Mouse (Mus musculus) regulatory T cell (primary cell): ENCODE results near the gene Abcc3.

Source experiments
- in situ Hi-C: fragments of 300-600 bp; cut with MboI, MseI; formaldehyde crosslinking; loops from one replicate; pipeline ENCODE4 v1.15.1; 2025; ENCODE audit warnings: high pct_unique_total_duplicates

The Abcc3 gene

GRCm38 (mm10) chr11:94327693-94328643 is 64.8 kb downstream of the Abcc3 start, which contains the start of gene Ankrd40:
Gene Ankrd40 (plus strand): TSS chr11:94328001.
- in situ Hi-C loops = no loop called here

GRCm38 (mm10) chr11:94326961-94327411 is 65.8 kb downstream of the Abcc3 start:
- in situ Hi-C loops = no loop called here

- in situ Hi-C loops = no loop called here
These were observed 68.2 kb downstream of the Abcc3 start for GRCm38 (mm10) chr11:94324618-94325017.

DNA sequence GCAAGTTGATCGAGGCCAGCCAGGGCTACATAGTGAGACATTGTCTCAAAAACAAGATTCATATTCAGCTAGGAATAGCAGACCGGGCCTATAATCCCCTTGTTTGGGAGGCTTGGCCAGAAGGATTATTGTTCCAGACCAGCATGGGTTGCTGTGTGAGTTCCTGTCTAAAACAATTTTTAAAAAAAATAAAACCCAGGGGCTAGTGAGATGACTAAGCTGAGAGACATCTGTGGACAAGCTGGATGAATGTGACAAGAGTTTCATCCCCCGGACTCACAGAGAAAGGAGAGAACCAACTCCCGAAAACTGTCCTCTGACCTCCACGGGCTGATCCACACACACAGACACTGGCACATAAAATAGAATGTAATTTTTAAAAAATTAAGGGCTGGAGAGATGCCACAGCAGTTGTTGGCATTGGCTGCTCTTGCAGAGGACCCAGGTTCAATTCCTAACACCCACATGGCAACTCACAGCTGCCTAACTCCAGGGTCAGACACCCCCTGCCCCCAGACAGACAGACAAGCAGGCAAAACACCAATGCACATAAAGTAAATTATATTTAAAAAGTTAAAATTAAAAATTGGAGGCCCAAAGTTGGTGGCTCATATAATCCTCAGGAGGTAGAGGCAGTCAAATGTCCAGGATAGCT is 69.4 kb downstream of the Abcc3 start:
- in situ Hi-C loops = no loop called here

DNA sequence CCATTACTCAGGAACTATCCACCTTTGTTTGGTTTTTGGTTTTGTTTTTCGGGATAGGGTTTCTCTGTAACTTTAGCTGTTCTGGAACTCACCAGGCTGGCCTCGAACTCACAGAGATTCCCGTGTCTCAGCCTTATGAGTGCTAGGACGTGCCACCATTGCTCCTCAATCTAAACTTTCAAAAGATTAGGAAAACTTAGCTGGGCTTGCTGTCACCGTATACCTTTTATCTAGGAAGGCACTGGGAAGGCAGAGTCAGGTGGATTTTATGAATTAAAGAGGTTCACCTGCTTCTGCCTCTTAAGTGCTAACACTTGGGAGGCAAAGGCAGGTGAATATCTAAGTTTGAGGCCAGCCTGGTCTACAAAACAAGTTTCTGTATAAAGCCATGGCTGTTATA is 70.2 kb downstream of the Abcc3 start:
- in situ Hi-C loops = no loop called here

DNA sequence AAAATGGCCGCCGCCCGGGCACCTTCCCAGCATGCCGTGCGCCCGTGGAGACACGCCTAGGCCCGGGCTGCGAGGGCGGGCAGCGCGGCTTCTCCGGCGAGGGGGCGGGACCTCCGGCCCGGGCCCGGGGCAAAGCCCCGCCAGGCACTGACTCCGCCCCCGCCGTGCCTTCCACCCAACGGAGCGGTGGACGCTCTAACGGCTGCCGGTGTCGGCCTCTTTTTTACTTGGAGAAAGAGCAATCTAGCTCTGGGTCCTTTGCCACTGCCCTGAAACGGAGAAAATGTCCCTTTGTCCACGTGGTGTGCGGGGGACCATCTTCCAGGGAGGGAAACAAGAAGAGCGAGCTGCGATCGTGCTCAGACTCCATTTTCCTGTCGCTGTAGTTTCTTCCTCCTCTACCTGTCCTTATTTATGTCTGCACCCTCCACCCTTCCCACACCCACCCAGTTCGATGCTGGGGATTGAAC is 70.8 kb downstream of the Abcc3 start, which contains the start of gene Luc7l3:
Gene Luc7l3 (minus strand): TSS at position 58 of the 470 bp plus-strand sequence.
- in situ Hi-C loops = no loop called here

DNA sequence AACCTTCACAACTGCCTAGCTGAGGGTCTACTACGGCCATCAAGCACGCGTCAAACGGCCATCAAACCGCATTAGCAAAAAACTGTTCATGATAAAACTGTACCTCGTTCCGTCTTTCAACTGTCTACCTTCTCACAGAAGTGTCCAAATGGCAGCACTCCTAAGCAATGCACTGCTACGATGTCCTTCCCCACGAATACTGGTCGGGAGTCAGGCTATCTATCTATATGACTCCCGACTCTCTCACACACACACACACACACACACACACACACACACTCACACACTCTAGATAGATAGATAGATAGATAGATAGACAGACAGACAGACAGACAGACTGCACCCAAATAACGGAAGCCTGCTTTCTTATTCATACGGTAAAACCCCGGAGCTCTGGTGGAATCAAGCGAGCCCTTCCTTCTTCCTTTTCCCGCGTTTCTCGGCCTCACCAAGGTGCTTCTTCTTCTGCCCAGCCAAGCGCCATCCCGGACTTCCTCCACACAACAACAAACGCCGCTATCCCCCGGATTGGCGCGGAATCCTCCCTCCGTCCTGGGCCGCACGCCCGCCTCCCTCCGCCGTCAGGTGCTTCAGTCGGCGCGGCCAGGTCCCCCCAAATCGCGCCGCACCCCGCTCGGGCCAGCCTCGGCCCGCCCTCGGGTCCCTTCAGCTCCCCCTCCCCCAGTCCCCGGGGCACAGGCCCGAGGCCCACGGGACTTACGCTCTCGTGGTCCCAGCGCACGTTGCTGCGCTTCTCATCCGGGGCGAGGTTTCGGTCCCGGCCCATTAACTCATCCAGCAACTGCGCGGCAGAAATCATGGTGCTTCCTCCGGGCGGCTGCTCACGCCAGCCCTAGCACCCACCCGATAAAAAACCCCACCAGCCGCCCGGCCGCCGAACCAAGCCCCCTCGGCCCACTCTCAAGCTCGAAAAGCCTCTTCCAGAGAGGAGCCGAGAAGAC is 71.5 kb downstream of the Abcc3 start:
- in situ Hi-C loops = no loop called here

DNA sequence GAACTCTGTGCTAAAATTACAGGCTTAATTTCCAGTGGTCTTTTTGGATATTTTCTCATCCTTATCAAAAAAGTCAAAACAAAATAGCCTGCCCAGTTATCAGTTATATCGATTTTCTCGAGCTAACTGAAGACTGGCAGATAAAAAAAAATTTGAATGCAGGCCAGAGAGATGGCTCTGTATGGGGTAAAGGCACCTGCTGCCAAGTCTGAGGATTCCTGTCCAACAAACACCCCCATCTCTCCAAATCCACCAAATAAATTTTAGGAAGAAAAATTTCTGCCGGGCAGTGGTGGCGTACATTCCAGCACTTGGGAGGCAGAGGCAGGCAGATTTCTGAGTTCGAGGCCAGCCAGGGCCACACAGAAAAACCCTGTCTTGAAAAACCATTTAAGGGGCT is 74.7 kb downstream of the Abcc3 start:
- in situ Hi-C loops = loop anchor here (10.0 kb wide), 1 partner anchor 353 kb away; the partner anchor contains the start of genes Gm20390 and Nme1

GRCm38 (mm10) chr11:94317515-94317914 is 75.3 kb downstream of the Abcc3 start:
- in situ Hi-C loops = loop anchor here (10.0 kb wide), 1 partner anchor 353 kb away; the partner anchor contains the start of genes Gm20390 and Nme1

DNA sequence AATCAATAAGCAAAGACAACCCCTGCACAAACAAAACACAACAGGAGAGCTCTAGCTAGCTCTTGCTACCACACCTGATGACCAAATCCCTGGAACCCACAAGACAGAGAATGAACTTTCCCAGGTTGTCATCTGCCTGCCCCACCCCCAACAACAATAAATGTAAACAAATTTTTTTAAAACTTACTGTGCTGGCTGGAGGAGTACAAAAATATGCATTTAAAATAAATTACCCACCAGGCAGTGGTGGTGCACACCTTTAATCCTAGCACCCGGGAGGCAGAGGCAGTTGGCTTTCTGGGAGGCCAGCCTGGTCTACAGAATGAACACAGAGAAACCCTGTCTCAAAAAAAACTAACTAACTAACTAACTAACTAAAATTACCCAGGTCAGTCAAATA is 75.8 kb downstream of the Abcc3 start:
- in situ Hi-C loops = loop anchor here (10.0 kb wide), 1 partner anchor 352 kb away; the partner anchor contains the start of genes Gm20390 and Nme1

- in situ Hi-C loops = loop anchor here (10.0 kb wide), 1 partner anchor 352 kb away; the partner anchor contains the start of genes Gm20390 and Nme1
These were observed 76.3 kb downstream of the Abcc3 start for GRCm38 (mm10) chr11:94316528-94316927.

DNA sequence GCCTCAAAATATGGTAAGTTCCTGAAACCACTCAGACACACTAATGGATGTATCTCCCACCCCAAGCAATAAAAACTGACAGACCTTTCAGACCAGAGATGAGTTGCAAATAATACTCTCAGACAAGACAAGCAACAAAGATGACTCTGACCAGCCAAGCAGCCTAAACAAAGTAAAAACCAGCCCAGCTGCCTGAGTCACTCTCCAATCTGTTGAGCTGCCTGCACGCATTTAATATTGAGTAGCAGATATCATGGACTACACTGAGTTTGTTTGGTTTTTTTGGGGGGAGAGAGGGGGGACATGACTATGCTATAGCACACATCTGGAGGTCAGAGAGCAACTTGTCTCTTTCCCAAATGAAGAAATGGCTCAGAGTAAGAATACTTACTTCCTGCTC is 77.5 kb downstream of the Abcc3 start:
- in situ Hi-C loops = loop anchor here (10.0 kb wide), 1 partner anchor 351 kb away; the partner anchor contains the start of genes Gm20390 and Nme1

DNA sequence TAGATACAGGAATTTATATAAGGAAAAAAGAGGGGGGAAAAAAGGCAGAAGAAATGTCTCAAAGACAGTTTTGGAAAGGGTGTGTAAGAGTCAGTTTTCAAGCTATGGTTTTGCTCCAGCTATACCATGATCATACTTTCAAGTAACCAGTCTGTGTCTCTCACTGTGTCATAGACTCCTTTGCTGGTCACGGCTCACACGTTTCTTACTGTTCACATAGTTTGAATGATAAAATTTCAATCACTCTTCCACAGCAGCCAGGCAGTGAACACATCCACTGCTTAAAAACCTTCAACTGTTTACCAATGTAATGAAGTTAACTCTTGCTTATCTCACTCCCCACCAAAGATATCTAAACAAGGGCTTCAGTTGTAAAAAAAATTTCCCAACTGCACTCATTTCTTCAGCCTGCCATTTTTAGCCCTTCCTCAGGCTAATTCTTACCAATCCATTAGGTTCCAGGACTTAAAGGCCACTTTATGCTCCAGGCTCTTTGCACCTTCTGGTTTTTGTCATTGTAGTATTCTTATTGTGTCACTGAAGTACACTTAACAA is 78.6 kb downstream of the Abcc3 start:
- in situ Hi-C loops = loop anchor here (10.0 kb wide), 1 partner anchor 349 kb away; the partner anchor contains the start of genes Gm20390 and Nme1

GRCm38 (mm10) chr11:94312733-94313132 is 80.1 kb downstream of the Abcc3 start:
- in situ Hi-C loops = loop anchor here (10.0 kb wide), 1 partner anchor 348 kb away; the partner anchor contains the start of genes Gm20390 and Nme1

DNA sequence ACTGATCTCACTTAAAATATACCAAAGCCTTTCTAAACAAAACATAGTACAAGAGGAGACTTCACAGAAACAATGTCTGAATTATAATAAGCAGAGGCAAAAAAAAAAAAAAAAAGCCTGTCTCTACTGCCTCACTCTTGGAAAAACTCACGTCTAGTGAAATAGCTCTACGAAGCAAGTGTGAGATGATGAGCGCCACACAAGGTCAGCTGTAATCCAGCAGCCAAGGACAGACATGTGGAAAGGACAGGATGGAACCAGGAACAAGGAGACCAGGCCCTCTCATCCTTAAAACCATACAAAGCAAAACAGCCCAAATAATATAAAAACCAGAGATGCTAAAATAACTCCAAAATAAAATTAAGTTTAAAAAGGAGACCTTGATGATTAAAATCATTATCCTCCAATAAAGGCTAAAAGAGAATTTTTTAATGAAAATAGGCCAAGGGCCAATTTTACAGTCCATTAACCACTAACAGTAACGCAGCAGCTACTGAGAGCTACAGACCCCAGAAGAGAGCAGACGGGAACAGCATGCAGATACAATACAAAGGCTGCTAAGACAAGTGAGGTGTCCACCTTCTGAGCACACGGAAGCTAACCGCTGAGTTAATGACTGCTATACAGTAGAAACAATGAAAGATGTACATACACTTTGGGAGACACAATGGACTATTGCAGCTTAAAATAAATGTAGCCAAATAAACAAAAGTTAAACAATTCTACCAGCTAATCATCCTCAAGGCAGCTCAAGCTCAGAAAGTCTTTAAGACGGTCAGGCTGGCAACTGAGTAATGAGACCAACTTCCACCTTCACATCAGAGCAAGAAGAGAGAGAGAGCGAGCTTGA is 97.6 kb downstream of the Abcc3 start:
- in situ Hi-C loops = no loop called here
